Mouse (Mus musculus) liver, postnatal 0 days (tissue): ENCODE results near the gene Mpg.

Experiments
- CTCF ChIP-seq: sonication (generic); IDR thresholded peaks from 2 replicates; pipeline ENCODE4 v1.5.1; 2016; ENCODE audit warnings: antibody characterized with exemption, low read depth
- EP300 ChIP-seq: IDR thresholded peaks from 2 replicates; pipeline ENCODE4 v1.6.1; 2016; ENCODE audit warnings: antibody characterized with exemption, low read depth, mild to moderate bottlenecking

GRCm38 (mm10) chr11:32181246-32181645, 45.1 kb upstream of the Mpg start:
- no peak for TF ChIP-seq CTCF
- no peak for TF ChIP-seq EP300
